Mouse (Mus musculus): Measurements from ENCODE around the gene Speg.

Speg gene

DNA sequence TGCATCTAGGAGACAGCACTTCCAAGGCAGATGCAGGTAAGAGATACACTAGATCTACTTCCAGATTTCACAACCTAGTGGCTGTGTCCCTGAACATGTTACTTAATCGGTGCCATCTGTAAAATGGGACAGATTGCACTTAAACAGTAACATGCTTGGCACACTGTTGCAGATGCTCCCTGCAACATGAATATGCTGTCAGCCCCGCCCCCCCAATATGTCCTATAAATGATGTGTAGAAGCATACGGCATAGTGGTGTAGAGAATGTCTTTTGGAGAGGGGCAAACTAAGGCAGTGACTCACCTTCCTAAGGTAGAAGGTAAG lies 102.8 kb downstream of the Speg start:
- ChIA-PET CTCF (interaction anchor here (0.6 to 4.7 kb wide), 83 partner anchors 9 to 647 kb away, joined by 3 to 81 read pairs (median 7); partner anchors contain the start of genes Gmppa (in 2 of the 4), Inha (in 2 of the 4), Asic4 (in 1 of the 4) and Dnpep (in 1 of the 4)), POLR2A (interaction anchor here (0.5 to 5.5 kb wide), 15 partner anchors 9 to 309 kb away, joined by 3 to 28 read pairs (median 5); partner anchors contain the start of genes Dnpep (in 1 of the 4), Stk11ip (in 1 of the 4) and Zfand2b (in 1 of the 4))

DNA sequence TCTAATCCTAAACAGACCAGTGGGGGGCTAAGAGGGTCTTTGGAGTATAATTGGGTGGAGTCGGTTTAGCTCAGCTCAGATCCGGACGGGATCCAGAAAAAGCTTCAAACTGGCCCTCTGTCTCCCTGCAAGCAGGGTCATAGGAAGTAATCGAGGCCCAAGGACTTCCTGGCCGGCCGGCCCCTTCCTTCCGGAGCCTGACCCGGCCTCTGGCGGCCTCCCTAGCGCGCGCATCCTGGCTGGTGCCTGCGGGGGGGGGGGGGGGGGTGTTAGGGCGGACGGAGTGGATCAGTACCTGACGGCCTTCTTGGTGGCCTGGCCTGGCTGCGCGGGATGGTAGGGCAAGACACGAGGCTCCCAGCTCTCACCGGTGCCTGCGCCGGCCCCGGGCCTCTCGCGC lies 103.4 kb downstream of the Speg start:
- CTCF ChIA-PET, result interaction anchor here (0.7 to 4.7 kb wide), 42 partner anchors 9 to 353 kb away, joined by 3 to 81 read pairs (median 6); partner anchors contain the start of genes Asic4 (in 1 of the 4), Dnpep (in 1 of the 4), Gmppa (in 1 of the 4) and Inha (in 1 of the 4)
- POLR2A ChIA-PET, result interaction anchor here in 3 of 4 experiments (0.6 to 5.5 kb wide), 37 partner anchors 9 to 972 kb away, joined by 3 to 35 read pairs (median 5); partner anchors contain the start of genes Gmppa (in 2 of the 3), Dnpep (in 1 of the 3), Inha (in 1 of the 3) and Obsl1 (in 1 of the 3)

DNA sequence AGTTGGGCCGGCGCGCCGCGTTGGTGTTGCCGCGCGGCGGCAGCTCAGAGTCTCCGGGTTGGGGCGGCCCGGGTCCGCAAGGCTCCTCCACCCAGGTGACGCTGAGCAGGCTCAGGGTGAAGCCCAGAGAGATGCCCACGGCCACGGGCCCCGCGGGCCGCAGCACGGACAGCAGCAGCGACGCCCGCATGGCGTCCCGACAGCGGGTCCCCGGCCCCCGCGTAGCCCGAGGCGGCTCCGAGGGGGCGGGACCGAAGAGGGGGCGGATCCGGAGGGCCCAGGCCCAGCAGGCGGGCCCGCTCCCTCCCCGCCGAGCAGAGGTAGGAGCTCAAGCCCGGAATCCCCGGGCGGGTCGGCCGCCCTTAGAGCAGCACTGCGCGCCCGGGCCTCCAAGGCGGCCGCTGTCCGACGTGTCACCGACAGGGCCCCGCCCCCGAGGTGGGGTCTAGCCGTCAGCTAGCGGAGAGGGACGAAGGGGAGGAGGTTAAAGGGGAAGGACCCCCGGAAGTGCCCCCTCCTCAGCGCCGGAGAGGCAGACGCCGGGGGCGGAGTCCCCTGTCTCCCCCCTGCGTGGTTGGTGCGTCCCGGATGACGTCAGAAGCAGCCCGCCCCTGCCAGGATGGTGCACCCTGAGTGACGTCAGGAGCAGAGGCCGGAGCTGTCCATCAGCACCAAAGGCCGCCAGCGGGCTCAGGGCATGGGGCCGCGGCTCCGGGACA lies 104.0 kb downstream of the Speg start, which contains the start of the genes Chpf and Tmem198:
Gene Chpf, minus strand, starts transcription at position 392 of the 719 bp plus-strand sequence.
Gene Tmem198, plus strand, starts transcription at position 617 of the 719 bp plus-strand sequence.
- ChIA-PET POLR2A (interaction anchor here in 3 of 4 experiments (0.5 to 5.5 kb wide), 55 partner anchors 9 to 1366 kb away, joined by 3 to 35 read pairs (median 4); partner anchors contain the start of genes Gmppa (in 3 of the 3), Inha (in 3 of the 3), Obsl1 (in 3 of the 3) and Dnpep (in 1 of the 3)), CTCF (interaction anchor here (0.5 to 4.7 kb wide), 39 partner anchors 8 to 353 kb away, joined by 3 to 81 read pairs (median 4); partner anchors contain the start of genes Asic4 (in 1 of the 4), Dnpep (in 1 of the 4) and Gmppa (in 1 of the 4))

DNA sequence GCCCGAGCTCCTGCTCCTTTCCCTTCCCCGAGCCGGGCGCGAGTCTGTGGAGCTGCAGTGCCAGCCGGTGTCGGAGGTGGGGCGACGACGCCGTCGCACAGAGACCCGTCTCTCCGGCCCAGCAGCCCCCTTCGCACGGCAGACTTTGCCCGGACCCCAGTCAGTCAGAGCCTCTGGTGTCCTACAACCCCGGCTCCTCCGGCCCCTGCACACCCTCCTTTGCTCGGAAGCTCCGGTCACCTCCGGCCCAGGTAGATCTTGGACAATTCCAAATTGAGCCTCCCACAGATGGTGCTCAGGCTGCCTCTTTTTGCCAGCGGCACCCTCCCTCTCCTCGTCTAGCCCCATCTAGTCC lies 104.5 kb downstream of the Speg start:
- ChIA-PET CTCF (interaction anchor here (0.5 to 4.7 kb wide), 30 partner anchors 8 to 162 kb away, joined by 3 to 81 read pairs (median 5); partner anchors contain the start of genes Asic4 (in 1 of the 4), Dnpep (in 1 of the 4) and Gmppa (in 1 of the 4)), POLR2A (interaction anchor here in 3 of 4 experiments (0.5 to 5.5 kb wide), 51 partner anchors 8 to 1367 kb away, joined by 3 to 35 read pairs (median 4); partner anchors contain the start of genes Gmppa (in 3 of the 3), Inha (in 3 of the 3), Obsl1 (in 3 of the 3) and Dnpep (in 1 of the 3))

DNA sequence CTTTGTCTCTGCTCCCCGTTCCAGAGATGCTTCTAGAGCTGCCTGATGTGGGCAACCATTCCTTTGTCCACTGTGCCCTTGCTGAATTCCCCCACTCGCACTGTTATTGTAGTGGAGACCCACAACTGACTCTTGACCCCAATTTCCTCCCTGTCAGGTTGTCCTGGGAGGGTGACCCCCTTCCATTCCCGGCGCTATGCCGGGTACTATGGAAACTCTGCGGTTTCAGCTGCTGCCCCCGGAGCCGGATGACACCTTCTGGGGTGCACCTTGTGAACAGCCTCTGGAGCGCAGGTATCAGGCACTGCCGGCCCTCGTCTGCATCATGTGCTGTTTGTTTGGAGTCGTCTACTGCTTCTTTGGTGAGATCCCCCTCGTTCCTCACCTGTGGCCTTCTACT lies 104.9 kb downstream of the Speg start:
- ChIA-PET POLR2A (interaction anchor here in 3 of 4 experiments (0.9 to 5.5 kb wide), 30 partner anchors 8 to 252 kb away, joined by 3 to 35 read pairs (median 5); partner anchors contain the start of genes Inha (in 3 of the 3), Gmppa (in 2 of the 3), Obsl1 (in 2 of the 3) and Dnpep (in 1 of the 3)), CTCF (interaction anchor here (0.8 to 4.7 kb wide), 19 partner anchors 7 to 162 kb away, joined by 3 to 81 read pairs (median 5); partner anchors contain the start of genes Asic4 (in 1 of the 4), Dnpep (in 1 of the 4) and Gmppa (in 1 of the 4))

DNA sequence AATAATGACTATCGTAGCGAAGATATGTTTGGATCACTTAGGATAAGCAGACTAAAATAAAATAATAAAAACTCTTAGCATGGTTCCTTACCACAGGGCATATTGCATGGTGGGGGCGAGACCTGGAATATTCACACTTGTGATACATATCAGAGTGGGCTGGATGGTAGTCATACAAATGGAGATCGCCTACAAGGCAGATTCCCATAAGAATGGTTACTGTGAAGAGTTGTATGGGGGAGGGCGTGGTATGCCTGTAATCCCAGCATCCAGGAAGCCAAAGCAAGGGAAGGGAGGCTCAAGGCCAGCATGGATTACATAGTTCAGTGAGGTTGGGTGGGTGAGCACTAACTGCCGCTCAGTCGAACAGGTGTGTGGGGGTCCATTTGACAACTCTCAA lies 105.6 kb downstream of the Speg start:
- POLR2A ChIA-PET, result interaction anchor here in 2 of 4 experiments (0.9 to 1.6 kb wide), 5 partner anchors 25 to 82 kb away, joined by 3 to 6 read pairs (median 3); partner anchors contain the start of gene Obsl1 (in 1 of the 2)
- CTCF ChIA-PET, result interaction anchor here in 1 of 4 experiments (2.4 kb wide), 1 partner anchor 79 kb away, joined by 17 read pairs; no protein-coding TSS in a partner anchor

Measured in embryonic stem cell, embryonic (primary cell).